Mouse (Mus musculus) lung, embryonic 16.5 days (tissue): ENCODE data around the gene Gm12216. TPM values are rescaled to one million over a fixed set of nuclear protein-coding genes. Genes with fewer than 3 reads are reported as not detected.
A peak's percentile ranks its signal among the peaks of the same experiment; 100 is the strongest.

Source experiments
- ATAC-seq: fragments of 200-750 bp; cut with Nextera tagmentation; 2 replicates; pipeline ENCODE4 v1.8.0; 2017; ENCODE audit warnings: low read depth, mild to moderate bottlenecking, moderate library complexity
- H3K27ac ChIP-seq: fragments of 300-500 bp; sonication (generic); 2 replicates; pipeline ENCODE4 v1.5.1; 2014; ENCODE audit warnings: mild to moderate bottlenecking, control low read depth, low read length
- H3K27me3 ChIP-seq: fragments of 300-500 bp; sonication (generic); 2 replicates; pipeline ENCODE4 v1.6.1; 2014; ENCODE audit warnings: low read depth, low read length, mixed read lengths; ENCODE audit not compliant: control insufficient read depth, insufficient read depth
- H3K36me3 ChIP-seq: fragments of 300-500 bp; sonication (generic); 2 replicates; pipeline ENCODE4 v1.6.1; 2014; ENCODE audit warnings: low read length; ENCODE audit not compliant: control insufficient read depth, insufficient read depth
- H3K4me1 ChIP-seq: fragments of 300-500 bp; sonication (generic); replicated peaks from 2 replicates; pipeline ENCODE4 v1.6.1; 2014; ENCODE audit warnings: low read length, mixed read lengths; ENCODE audit not compliant: control insufficient read depth, insufficient read depth
- H3K4me2 ChIP-seq: fragments of 300-500 bp; sonication (generic); 2 replicates; pipeline ENCODE4 v1.6.1; 2014; ENCODE audit warnings: low read depth, low read length, control low read depth
- H3K4me3 ChIP-seq: fragments of 300-500 bp; sonication (generic); 2 replicates; pipeline ENCODE4 v1.5.1; 2014; ENCODE audit warnings: mild to moderate bottlenecking, low read length, control low read depth
- H3K9ac ChIP-seq: fragments of 300-500 bp; sonication (generic); 2 replicates; pipeline ENCODE4 v1.6.1; 2014; ENCODE audit warnings: low read length, control low read depth
- H3K9me3 ChIP-seq: fragments of 300-500 bp; sonication (generic); 2 replicates; pipeline ENCODE4 v1.6.1; 2016; ENCODE audit warnings: low read length; ENCODE audit not compliant: control insufficient read depth
- WGBS: fragments of 180-500 bp; shearing (Covaris S2); extraction: QIAGEN DNeasy Blood & Tissue Kit; methylation state at CpG from one replicate; pipeline ENCODE4 v1.1.7; 2014; 5-methylcytosine and 5-hydroxymethylcytosine counted together
- polyA plus RNA-seq: library from polyadenylated mRNA; unstranded; fragments of >200 nt; fragmentation: Nextera tagmentation; extraction: Ambion mirVana; gene quantifications from 2 replicates; pipeline ENCODE4 v1.2.1, GENCODE M21; 2015

Gm12216 gene
- polyA plus RNA-seq, 1 experiment from 2014 or later: 1.8 TPM

DNA sequence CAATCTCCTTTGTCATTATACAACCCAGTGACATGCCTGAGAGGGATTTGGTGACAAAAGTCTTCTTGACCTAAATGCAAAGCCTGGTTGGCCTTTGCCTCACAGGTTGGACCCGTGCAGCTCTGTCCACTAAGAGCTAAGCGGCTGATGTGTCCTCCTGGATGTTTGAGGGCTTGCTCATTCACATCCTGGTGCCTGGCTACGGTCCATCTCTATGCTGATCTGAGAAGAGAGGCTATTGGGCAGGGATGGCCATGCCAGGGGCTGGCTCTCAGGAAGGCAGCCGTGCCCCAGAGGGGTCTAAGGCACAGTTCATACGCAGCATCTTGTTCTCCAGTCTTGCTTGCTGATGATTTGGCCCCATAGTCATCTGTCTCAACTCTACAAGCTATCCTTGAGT lies 21.3 kb downstream of the Gm12216 start:
- 86% methylated on average over 5 of the region's 5 CpGs for WGBS
- no peak overlapping the region for H3K9ac ChIP-seq
- no peaks in the 10 kb centered on the region for H3K36me3 ChIP-seq
- H3K27me3 ChIP-seq: no peaks in the 10 kb centered on the region
- no peak for ATAC-seq
- H3K4me3 ChIP-seq: no peak overlapping the region
- no peak overlapping the region for H3K27ac ChIP-seq
- no peaks in the 10 kb centered on the region for H3K9me3 ChIP-seq
- H3K4me2 ChIP-seq: no peak overlapping the region
- H3K4me1 ChIP-seq: peaks cover 4% of the 10 kb centered on the region; the same call in 1 of the 2 replicates

DNA sequence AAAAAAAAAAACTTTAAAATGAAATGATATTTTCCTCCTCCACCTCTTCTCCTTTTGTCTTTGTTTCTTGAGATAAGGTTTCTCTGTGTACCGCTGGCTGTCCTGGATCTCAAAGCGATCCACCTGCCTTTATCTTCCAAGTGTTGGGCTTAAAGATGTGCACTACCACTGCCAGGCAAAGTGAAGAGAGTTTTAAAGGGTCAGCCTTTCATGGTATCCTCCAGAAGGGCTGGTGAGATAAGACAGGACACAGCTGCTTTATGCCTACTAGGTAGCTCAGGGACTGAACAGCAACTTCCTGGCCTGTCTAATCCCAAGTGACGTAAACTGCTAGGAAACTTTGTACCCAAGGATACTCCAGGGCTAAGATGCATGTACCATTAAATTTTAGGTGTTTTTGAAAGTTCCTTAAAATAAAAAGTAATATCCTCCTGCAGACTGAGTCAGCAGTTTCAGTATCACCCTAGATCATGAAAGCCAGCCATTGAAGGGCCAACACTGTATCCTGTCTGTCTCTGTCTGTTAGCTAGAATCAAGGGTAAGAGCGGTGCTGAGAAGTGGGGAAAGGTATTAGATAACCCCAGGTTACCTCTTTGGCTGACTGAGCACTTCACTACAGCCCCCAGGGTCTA lies 23.6 kb downstream of the Gm12216 start:
- ATAC-seq: no peak
- H3K27ac ChIP-seq: no peak overlapping the region
- H3K4me1 ChIP-seq: peaks cover 4% of the 10 kb centered on the region; the same call in 1 of the 2 replicates
- no peak overlapping the region for H3K4me2 ChIP-seq
- no peaks in the 10 kb centered on the region for H3K9me3 ChIP-seq
- H3K4me3 ChIP-seq: no peak overlapping the region
- H3K9ac ChIP-seq: no peak overlapping the region
- H3K27me3 ChIP-seq: no peaks in the 10 kb centered on the region
- 67% methylated on average over 4 of the region's 4 CpGs for WGBS
- no peaks in the 10 kb centered on the region for H3K36me3 ChIP-seq

DNA sequence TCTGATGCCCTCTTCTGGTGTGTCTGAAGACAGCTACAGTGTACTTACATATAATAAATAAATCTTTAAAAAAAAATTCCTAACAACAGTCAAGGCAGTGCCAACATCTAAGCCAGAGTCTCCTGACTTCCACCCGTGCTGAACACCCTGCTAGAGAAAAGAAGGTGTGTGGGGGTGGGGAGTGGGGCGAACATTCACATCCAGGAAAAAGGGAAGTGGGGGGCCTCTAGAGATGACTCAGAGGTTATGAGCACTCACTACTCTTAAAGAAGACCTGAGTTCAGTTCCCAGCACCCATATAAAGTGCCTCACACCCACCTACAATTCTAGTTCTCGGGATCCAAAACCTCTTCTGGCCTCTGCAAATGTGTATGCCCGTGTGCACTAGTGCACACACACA lies 33.6 kb downstream of the Gm12216 start:
- H3K27ac ChIP-seq: no peak overlapping the region
- no peaks in the 10 kb centered on the region for H3K9me3 ChIP-seq
- H3K9ac ChIP-seq: no peak overlapping the region
- WGBS: 68% methylated on average over 4 of the region's 4 CpGs
- no peaks in the 10 kb centered on the region for H3K4me1 ChIP-seq
- no peaks in the 10 kb centered on the region for H3K36me3 ChIP-seq
- H3K4me3 ChIP-seq: no peak overlapping the region
- H3K27me3 ChIP-seq: no peaks in the 10 kb centered on the region
- ATAC-seq: no peak
- no peak overlapping the region for H3K4me2 ChIP-seq

DNA sequence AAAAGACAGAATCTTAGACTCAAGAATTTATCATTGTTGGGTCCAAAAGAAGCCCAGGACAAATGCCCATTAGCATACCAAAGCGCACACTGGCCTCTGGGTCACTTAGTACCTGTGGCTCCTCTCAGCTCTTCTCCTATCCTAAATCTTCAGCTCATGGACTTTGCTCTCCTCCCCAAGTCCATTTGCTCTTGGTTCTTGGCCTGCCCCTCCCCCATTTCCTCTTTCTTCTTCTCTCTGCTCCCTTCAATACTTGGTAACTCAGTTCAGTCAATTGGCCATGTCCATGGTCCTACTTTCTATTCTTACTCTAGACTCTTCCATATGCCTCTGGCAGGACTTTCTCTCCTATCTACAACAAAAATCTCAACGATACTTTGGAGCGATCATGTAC lies 37.1 kb downstream of the Gm12216 start:
- ATAC-seq: no peak
- Histone ChIP-seq H3K27me3 (no peaks in the 10 kb centered on the region), H3K36me3 (no peaks in the 10 kb centered on the region), H3K4me3 (no peak overlapping the region), H3K9me3 (no peaks in the 10 kb centered on the region), H3K4me1 (no peaks in the 10 kb centered on the region), H3K27ac (no peak overlapping the region), H3K4me2 (no peak overlapping the region), H3K9ac (no peak overlapping the region)
- 86% methylated on average over 3 of the region's 3 CpGs for WGBS

DNA sequence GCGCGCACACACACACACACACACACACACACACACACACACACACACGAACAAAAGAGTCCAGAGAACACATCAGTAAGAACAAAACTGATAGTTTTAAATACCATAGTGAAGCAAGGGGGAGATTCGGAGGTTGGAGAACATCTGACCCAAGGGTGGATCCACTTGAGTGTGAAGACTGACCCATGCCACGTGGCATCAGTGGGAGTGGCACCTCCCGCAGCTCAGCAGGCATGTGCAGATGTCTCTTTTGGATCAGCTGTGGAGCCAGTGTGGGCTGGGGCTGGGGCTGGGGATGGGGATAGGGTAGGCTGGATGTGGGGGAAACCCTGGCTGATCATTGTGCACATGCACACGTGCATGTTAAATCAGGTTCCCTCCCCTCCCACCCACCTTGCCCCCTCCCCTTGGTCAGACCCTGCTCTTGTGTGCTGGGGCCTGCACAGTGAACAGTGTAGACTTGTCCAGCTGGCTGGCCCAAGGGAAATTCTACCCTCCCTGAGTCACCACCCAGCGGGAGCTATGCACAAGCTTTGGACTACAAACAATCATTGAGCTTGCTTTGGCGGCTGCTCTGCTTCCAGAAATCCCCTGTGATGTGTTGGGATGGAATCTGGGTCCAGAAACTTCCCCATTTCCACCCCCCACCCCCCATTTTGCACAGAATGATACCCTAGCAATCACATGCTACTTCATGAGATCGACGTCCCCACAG lies 37.7 kb downstream of the Gm12216 start:
- H3K9ac ChIP-seq: no peak overlapping the region
- H3K4me3 ChIP-seq: no peak overlapping the region
- no peaks in the 10 kb centered on the region for H3K9me3 ChIP-seq
- H3K4me1 ChIP-seq: no peaks in the 10 kb centered on the region
- H3K36me3 ChIP-seq: no peaks in the 10 kb centered on the region
- no peak for ATAC-seq
- 78% methylated on average over 11 of the region's 11 CpGs for WGBS
- no peak overlapping the region for H3K4me2 ChIP-seq
- no peaks in the 10 kb centered on the region for H3K27me3 ChIP-seq
- H3K27ac ChIP-seq: no peak overlapping the region

DNA sequence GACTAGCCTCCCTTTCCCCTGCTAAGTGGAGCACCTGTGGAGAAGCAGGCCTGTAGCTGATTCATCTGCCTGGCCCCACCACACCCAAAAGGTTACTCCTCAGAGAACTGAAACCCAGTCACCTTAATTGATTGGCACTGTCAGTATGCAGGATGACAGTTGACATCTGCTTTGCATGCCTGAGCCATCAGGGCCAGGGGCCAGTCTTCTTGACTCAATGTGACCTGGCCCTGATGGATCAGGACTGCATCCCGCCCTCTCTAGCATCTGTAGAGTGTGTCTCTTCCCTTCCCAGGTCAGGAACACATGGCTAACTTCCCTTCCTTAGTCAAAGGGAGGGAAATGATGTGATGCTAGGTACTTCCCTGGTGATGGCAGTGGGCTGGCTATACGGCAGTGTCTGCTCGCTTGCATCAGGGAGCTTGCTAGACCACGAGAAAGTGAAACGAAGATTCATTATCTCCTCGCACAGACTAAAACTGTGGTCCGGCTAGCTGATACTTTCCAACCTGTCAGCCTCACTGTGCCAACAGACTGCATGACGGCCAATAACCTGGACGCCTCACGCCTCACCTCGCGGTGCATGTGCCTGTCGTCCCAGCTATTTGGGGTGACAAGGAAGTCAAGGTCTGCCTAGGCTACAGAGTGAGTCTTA lies 38.4 kb downstream of the Gm12216 start:
- Histone ChIP-seq H3K36me3 (no peaks in the 10 kb centered on the region), H3K27me3 (no peaks in the 10 kb centered on the region), H3K9ac (no peak overlapping the region), H3K4me2 (no peak overlapping the region), H3K27ac (no peak overlapping the region), H3K9me3 (no peaks in the 10 kb centered on the region), H3K4me1 (no peaks in the 10 kb centered on the region), H3K4me3 (no peak overlapping the region)
- 76% methylated on average over 13 of the region's 13 CpGs for WGBS
- ATAC-seq: no peak

DNA sequence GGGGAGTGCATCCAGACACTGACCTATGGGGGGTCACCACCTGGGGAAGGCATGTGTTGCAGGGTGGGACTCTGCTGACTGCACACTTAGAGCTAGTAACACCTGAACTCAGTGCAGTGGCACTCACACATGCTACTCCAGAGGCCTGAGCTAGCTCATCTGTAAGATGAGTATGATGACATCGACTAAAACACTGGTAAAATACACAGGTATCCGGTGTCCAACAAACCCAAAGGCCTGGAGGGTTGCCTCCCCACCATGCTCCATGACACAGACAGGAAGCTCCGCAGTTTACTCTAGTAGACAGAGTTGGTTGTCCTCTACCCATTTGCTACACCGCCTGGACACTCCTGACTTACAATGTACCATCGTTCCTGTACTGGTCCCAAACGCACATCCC lies 39.5 kb downstream of the Gm12216 start:
- Histone ChIP-seq H3K27me3 (no peaks in the 10 kb centered on the region), H3K4me3 (no peak overlapping the region), H3K4me2 (no peak overlapping the region), H3K36me3 (no peaks in the 10 kb centered on the region), H3K27ac (no peak overlapping the region), H3K9me3 (no peaks in the 10 kb centered on the region), H3K4me1 (no peaks in the 10 kb centered on the region), H3K9ac (no peak overlapping the region)
- 85% methylated on average over 6 of the region's 6 CpGs for WGBS
- ATAC-seq: no peak

DNA sequence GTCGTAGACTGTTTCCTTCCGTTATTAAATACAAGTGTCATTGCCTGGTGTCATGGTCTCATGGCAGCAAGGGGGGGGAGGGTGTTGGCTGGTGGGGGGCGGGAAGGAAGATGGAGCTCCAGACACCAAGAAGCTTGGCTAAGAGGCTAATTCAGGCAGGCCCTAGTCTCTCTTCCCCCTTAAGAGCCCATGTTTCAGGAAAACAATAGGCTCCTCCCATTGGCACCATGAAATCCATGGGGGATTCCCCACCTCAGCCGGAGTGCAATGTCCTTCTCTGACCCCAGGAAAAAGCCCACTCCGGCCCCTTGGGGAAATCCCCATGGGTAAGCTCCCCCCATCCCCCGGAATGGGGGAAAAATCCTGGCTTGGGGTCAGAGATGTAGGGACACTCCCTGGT lies 40.3 kb downstream of the Gm12216 start:
- ATAC-seq: peak; percentile 38
- WGBS: 43% methylated on average over 6 of the region's 6 CpGs
- Histone ChIP-seq H3K9me3 (no peaks in the 10 kb centered on the region), H3K4me2 (no peak overlapping the region), H3K4me1 (no peaks in the 10 kb centered on the region), H3K36me3 (no peaks in the 10 kb centered on the region), H3K27me3 (no peaks in the 10 kb centered on the region), H3K27ac (no peak overlapping the region), H3K4me3 (no peak overlapping the region), H3K9ac (no peak overlapping the region)

DNA sequence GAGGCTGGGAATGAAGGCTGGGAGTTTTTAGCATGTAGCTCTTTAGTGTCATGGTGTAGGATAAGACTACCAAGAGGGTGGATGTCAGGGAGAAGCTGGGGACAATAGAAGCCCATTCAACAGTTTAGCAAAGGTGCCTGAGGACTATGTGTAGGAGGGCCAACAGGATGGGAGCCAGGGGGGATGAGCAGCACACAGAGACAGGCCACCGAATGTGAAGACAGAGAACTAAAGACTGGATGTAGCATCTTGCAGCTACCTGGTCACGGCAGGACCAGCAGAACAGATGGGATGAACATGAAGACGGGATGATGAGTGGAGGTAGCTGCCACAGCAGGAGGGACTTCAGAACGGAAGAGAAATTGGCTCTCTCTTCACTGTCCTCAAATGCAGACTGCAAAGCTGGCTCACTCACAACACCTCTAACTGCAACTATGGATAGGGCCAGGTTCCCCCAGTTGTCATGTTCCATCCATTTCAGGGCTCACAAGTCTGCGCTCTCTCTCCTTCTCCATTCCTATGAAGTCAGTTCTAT lies 42.1 kb downstream of the Gm12216 start:
- Histone ChIP-seq H3K27ac (no peak overlapping the region), H3K4me2 (no peak overlapping the region), H3K36me3 (no peaks in the 10 kb centered on the region), H3K9ac (no peak overlapping the region), H3K4me3 (no peak overlapping the region), H3K4me1 (no peaks in the 10 kb centered on the region), H3K9me3 (no peaks in the 10 kb centered on the region), H3K27me3 (no peaks in the 10 kb centered on the region)
- WGBS: 91% methylated on average over 5 of the region's 5 CpGs
- no peak for ATAC-seq
